Mouse (Mus musculus): Measurements from ENCODE around the gene Clec16a. TPM values are rescaled to one million over a fixed set of nuclear protein-coding genes. Genes with fewer than 3 reads are reported as not detected.
A peak's percentile ranks its signal among the peaks of the same experiment; 100 is the strongest.

The Clec16a gene
- polyA plus RNA-seq, 1 experiment from 2014 or later = 32.5 TPM

DNA sequence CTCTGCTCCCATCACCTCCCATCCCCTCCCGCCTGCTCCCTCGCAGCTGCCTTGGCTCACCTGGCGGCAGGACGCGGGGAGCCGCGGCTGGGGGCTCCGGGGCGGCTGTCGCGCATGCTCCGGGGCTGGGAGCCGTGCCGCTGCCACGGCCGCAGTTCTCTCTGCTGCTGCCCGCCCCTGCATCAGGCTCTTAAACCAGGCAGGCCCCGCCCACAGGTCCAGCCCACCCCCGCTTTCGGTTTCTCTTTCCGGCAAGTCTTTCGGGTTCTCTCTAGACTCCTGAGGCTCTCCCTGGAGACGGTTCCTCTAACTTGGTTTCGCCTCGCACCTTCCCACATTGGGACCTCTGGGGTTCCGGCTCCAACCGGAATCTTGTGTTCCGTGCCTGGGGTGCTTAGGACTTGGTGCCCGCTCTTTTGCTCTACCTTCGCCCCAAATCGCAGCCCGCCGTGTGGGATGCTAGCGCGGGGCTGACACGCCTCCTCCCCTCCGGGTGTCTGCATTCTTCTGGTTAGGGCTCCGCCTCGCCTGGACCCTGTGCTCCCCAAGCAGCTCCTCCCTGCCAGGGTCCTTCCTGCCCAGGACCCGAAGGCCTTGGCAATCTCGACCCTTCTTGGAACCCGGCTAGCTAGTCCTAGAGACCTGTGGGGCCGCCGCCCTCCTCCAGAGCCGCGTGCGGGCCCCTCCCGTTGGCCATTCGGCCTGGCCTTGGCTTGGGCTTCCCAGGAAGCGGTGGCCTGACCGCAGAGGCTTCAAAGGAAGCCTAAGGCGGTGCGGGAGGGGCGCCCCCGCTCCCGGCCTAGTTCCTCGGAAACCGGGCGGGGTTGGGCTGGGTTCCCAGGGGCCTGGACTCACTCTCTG lies 240.5 kb downstream of the Clec16a start, which contains the start of gene Socs1:
Socs1 (minus strand) TSS at position 166 of the 861 bp plus-strand sequence.
- Histone ChIP-seq H3K9ac (ENCODE audit: low read length) (peak within 1 kb of the TSS; percentile 89), H3K27ac (replicated peaks in 1 of 2; ENCODE audit: control insufficient read depth in 1 of 2, insufficient read depth in 1 of 2, low read depth in 2 of 2, low read length in 2 of 2) (peak within 1 kb of the TSS; percentile 95 to 97), H3K36me3 (ENCODE audit: control insufficient read depth, insufficient read depth, low read length) (no peaks in the 10 kb centered on the region), H3K4me3 (ENCODE audit: control insufficient read depth in 1 of 2, insufficient read depth in 1 of 2, low read depth in 1 of 2, low read length in 2 of 2) (peak within 1 kb of the TSS; percentile 81 to 86), H3K9me3 (ENCODE audit: control insufficient read depth, low read length) (no peaks in the 10 kb centered on the region), H3K4me2 (ENCODE audit: low read length) (peak within 1 kb of the TSS; percentile 94), H3K27me3 (ENCODE audit: control insufficient read depth, insufficient read depth, low read length) (no peaks in the 10 kb centered on the region), H3K4me1 (ENCODE audit: control insufficient read depth in 2 of 2, insufficient read depth in 2 of 2, low read length in 2 of 2) (peaks cover 33 to 56% of the 10 kb centered on the region in 2 experiments)
- peak; percentile 83 for ATAC-seq (ENCODE audit: insufficient number of reproducible peaks, insufficient read depth, low FRiP score, low read depth)
- WGBS = under 1% methylated on average over 49 of the region's 59 CpGs

DNA sequence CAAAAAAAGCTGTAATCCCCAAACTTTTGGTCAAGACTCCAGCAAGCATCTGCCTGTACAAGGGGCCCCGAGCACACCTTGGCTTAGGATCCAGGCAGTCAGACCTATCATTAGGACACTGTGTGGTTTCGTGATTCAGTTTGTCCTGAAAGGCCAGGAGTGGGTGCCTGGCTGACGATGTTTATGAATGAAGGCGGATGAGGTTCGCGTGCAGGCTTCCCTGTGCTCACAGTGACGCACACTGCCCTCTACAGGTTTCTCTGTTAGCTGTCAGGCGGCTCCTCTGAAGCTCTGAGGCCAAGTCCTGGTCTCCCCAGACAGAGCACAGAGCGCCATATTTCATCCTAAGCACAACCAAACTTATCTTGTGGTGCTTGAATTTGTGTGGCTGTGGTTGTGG lies 241.1 kb downstream of the Clec16a start:
- H3K27me3 ChIP-seq (ENCODE audit: control insufficient read depth, insufficient read depth, low read length) = no peaks in the 10 kb centered on the region
- H3K4me2 ChIP-seq (ENCODE audit: low read length) = peak overlapping the region; percentile 94
- H3K36me3 ChIP-seq (ENCODE audit: control insufficient read depth, insufficient read depth, low read length) = no peaks in the 10 kb centered on the region
- 3% methylated on average over 9 of the region's 9 CpGs for WGBS
- H3K9me3 ChIP-seq (ENCODE audit: control insufficient read depth, low read length) = no peaks in the 10 kb centered on the region
- H3K4me1 ChIP-seq (ENCODE audit: control insufficient read depth in 2 of 2, insufficient read depth in 2 of 2, low read length in 2 of 2) = peaks cover 29 to 49% of the 10 kb centered on the region in 2 experiments
- H3K9ac ChIP-seq (ENCODE audit: low read length) = peak overlapping the region; percentile 89
- 0 out of 2 replicates have a peak, but pooled peaks have one; percentile 18 for ATAC-seq (ENCODE audit: insufficient number of reproducible peaks, insufficient read depth, low FRiP score, low read depth)
- peak overlapping the region; percentile 81 to 86 for H3K4me3 ChIP-seq (ENCODE audit: control insufficient read depth in 1 of 2, insufficient read depth in 1 of 2, low read depth in 1 of 2, low read length in 2 of 2)
- peak overlapping the region; percentile 95 to 97 for H3K27ac ChIP-seq (replicated peaks in 1 of 2; ENCODE audit: control insufficient read depth in 1 of 2, insufficient read depth in 1 of 2, low read depth in 2 of 2, low read length in 2 of 2)

DNA sequence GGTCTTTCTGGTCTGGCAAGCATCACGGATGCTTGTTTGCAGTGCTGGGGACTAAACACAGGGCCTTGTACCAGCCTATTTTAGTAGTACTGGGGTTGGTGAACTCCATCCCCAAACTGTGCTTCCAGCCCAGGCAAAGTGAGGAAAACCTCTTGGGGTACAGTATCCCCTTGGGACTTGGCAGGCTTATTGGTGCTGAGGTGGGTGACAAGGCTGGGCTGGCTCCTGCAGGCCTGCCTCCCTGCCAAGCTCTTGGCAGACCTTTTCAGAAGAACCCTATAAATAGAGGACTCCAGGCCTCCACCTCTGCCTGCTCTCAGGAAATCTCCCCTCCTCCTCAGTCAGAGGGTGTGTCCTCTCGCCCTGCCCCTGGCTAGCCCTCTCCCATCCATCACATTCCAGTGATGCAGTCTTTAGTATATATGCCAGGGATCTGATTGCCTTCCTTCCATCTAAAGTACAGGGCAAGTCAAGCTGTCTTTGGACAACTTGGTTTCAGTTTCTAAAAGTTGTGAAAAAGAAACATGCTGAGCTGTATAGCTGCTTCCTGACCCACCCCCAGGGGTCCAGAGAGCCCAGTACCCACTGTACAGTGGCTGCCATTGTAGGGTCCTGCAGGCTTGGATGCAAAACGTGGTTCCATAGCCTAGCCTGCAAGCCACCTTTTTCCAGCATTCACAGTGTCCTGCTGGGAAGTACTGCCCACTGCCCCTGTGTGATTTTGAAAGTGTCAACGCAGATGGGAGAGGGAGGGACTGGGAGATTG lies 241.8 kb downstream of the Clec16a start:
- H3K4me2 ChIP-seq (ENCODE audit: low read length) = 0 out of 2 replicates have a peak overlapping the region, but pooled peaks have one; percentile 94
- H3K9me3 ChIP-seq (ENCODE audit: control insufficient read depth, low read length) = no peaks in the 10 kb centered on the region
- H3K27ac ChIP-seq (replicated peaks in 1 of 2; ENCODE audit: control insufficient read depth in 1 of 2, insufficient read depth in 1 of 2, low read depth in 2 of 2, low read length in 2 of 2) = peak overlapping the region; percentile 75 to 97
- 40% methylated on average over 4 of the region's 4 CpGs for WGBS
- H3K9ac ChIP-seq (ENCODE audit: low read length) = no peak overlapping the region
- ATAC-seq (ENCODE audit: insufficient number of reproducible peaks, insufficient read depth, low FRiP score, low read depth) = no peak
- H3K4me1 ChIP-seq (ENCODE audit: control insufficient read depth in 2 of 2, insufficient read depth in 2 of 2, low read length in 2 of 2) = peaks cover 26 to 42% of the 10 kb centered on the region in 2 experiments
- H3K27me3 ChIP-seq (ENCODE audit: control insufficient read depth, insufficient read depth, low read length) = no peaks in the 10 kb centered on the region
- no peaks in the 10 kb centered on the region for H3K36me3 ChIP-seq (ENCODE audit: control insufficient read depth, insufficient read depth, low read length)
- no peak overlapping the region for H3K4me3 ChIP-seq (ENCODE audit: control insufficient read depth in 1 of 2, insufficient read depth in 1 of 2, low read depth in 1 of 2, low read length in 2 of 2)

DNA sequence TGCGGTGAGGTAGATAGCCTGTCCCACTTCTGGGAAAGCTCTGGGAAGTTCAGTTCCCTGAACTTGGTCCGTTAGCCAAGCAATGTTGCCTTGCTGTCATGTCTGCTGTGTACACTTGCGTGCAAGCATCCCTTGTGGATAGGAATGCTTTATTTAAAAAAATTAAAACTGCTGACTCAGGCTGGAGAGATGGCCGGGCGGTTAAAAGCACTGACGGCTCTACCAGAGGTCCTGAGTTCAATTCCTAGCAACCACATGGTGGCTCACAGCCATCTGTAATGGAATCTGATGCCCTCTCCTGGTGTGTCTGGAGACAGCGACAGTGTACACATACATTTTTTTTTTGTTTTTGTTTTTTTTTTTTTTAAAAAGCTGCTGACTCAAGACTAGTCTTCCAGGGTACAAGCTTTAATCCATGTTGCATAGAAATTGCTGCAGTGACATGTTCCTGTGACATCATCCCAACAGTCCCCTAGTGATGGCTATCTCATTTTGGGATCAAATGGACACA lies 242.5 kb downstream of the Clec16a start:
- Histone ChIP-seq H3K4me2 (ENCODE audit: low read length) (no peak overlapping the region), H3K36me3 (ENCODE audit: control insufficient read depth, insufficient read depth, low read length) (no peaks in the 10 kb centered on the region), H3K27ac (replicated peaks in 1 of 2; ENCODE audit: control insufficient read depth in 1 of 2, insufficient read depth in 1 of 2, low read depth in 2 of 2, low read length in 2 of 2) (no peak overlapping the region), H3K4me1 (ENCODE audit: control insufficient read depth in 2 of 2, insufficient read depth in 2 of 2, low read length in 2 of 2) (peaks cover 21 to 35% of the 10 kb centered on the region in 2 experiments), H3K27me3 (ENCODE audit: control insufficient read depth, insufficient read depth, low read length) (no peaks in the 10 kb centered on the region), H3K4me3 (ENCODE audit: control insufficient read depth in 1 of 2, insufficient read depth in 1 of 2, low read depth in 1 of 2, low read length in 2 of 2) (no peak overlapping the region), H3K9ac (ENCODE audit: low read length) (no peak overlapping the region), H3K9me3 (ENCODE audit: control insufficient read depth, low read length) (no peaks in the 10 kb centered on the region)
- 69% methylated on average over 7 of the region's 7 CpGs for WGBS
- no peak for ATAC-seq (ENCODE audit: insufficient number of reproducible peaks, insufficient read depth, low FRiP score, low read depth)

DNA sequence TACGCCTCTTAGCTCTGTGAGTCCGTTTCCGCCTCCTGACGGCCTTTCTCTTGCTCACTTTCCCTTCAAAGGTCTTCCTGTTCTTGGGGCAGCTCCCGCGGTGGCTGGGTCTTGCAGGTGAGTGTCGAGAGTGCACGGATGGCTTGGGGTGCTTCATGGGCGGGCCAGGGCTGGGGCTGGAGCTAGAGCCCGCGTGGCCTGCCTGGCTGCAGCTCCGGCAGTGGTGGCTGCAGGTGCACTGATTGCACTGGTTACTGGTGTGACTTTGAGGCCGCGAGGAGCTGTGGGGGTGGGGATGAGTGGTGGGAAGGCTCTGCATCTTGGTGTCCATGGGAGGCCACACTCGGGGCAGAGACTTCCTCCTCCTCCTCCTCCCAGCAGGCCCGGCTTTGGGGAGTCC lies 243.1 kb downstream of the Clec16a start, which contains the start of gene Tnp2:
Tnp2 (minus strand) TSS at position 390 of the 400 bp plus-strand sequence.
- Histone ChIP-seq H3K27me3 (ENCODE audit: control insufficient read depth, insufficient read depth, low read length) (no peaks in the 10 kb centered on the region), H3K9ac (ENCODE audit: low read length) (no peak within 1 kb of the TSS)
- ATAC-seq (ENCODE audit: insufficient number of reproducible peaks, insufficient read depth, low FRiP score, low read depth) = no peak

DNA sequence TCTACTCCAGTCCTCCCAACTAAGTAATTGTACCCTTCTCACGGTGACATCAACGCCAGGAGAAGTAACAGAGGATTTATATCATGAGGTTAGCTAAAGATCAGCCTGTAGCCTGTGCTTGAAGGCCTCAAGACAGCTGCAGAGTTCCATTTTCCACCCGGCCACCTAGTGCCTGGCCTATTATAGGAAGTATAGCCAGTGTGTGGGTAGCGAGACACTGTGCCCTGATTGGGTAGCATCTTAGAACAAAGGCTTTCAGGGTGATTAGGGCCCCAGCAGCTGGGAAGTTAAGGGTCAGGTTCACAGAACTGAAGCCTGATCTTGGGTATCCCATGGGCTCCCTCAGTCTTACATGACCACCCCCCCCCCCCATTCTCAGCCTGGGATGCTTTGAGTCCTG lies 243.7 kb downstream of the Clec16a start:
- H3K36me3 ChIP-seq (ENCODE audit: control insufficient read depth, insufficient read depth, low read length) = no peaks in the 10 kb centered on the region
- no peak overlapping the region for H3K4me2 ChIP-seq (ENCODE audit: low read length)
- ATAC-seq (ENCODE audit: insufficient number of reproducible peaks, insufficient read depth, low FRiP score, low read depth) = no peak
- no peak overlapping the region for H3K27ac ChIP-seq (replicated peaks in 1 of 2; ENCODE audit: control insufficient read depth in 1 of 2, insufficient read depth in 1 of 2, low read depth in 2 of 2, low read length in 2 of 2)
- no peaks in the 10 kb centered on the region for H3K27me3 ChIP-seq (ENCODE audit: control insufficient read depth, insufficient read depth, low read length)
- H3K9me3 ChIP-seq (ENCODE audit: control insufficient read depth, low read length) = no peaks in the 10 kb centered on the region
- peaks cover 13 to 23% of the 10 kb centered on the region in 2 experiments for H3K4me1 ChIP-seq (ENCODE audit: control insufficient read depth in 2 of 2, insufficient read depth in 2 of 2, low read length in 2 of 2)
- WGBS = 74% methylated on average over 4 of the region's 4 CpGs
- no peak overlapping the region for H3K4me3 ChIP-seq (ENCODE audit: control insufficient read depth in 1 of 2, insufficient read depth in 1 of 2, low read depth in 1 of 2, low read length in 2 of 2)
- no peak overlapping the region for H3K9ac ChIP-seq (ENCODE audit: low read length)

More for the DNA sequence above, 243.1 kb downstream of the Clec16a start, which contains the start of gene Tnp2:
- H3K36me3 ChIP-seq (ENCODE audit: control insufficient read depth, insufficient read depth, low read length) = no peaks in the 10 kb centered on the region
- no peak within 1 kb of the TSS for H3K4me3 ChIP-seq (ENCODE audit: control insufficient read depth in 1 of 2, insufficient read depth in 1 of 2, low read depth in 1 of 2, low read length in 2 of 2)
- H3K9me3 ChIP-seq (ENCODE audit: control insufficient read depth, low read length) = no peaks in the 10 kb centered on the region
- no peak within 1 kb of the TSS for H3K27ac ChIP-seq (replicated peaks in 1 of 2; ENCODE audit: control insufficient read depth in 1 of 2, insufficient read depth in 1 of 2, low read depth in 2 of 2, low read length in 2 of 2)
- peaks cover 16 to 29% of the 10 kb centered on the region in 2 experiments for H3K4me1 ChIP-seq (ENCODE audit: control insufficient read depth in 2 of 2, insufficient read depth in 2 of 2, low read length in 2 of 2)
- 54% methylated on average over 15 of the region's 16 CpGs for WGBS
- no peak within 1 kb of the TSS for H3K4me2 ChIP-seq (ENCODE audit: low read length)

DNA sequence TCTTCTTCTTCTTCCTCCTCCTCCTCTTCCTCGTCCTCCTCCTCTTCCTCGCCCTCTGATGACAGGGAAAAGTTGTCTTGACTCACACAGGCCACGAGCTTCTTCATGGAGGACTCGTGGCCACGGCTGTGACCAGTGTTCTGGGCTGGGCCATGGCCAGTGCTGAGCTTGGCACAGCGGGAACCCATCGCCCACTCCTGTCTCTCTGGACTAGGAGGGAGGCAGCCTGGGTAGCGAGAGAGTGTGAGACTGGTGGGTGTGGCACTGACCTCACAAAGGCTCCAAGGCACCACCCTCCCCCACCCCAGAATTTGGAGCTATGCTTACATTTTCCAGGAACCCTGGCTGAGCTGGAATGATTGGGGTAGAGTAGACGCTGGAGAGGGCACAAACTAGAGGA lies 245.6 kb downstream of the Clec16a start, which contains the start of gene Prm3:
Prm3 (minus strand) TSS at position 213 of the 400 bp plus-strand sequence.
- WGBS = 67% methylated on average over 9 of the region's 9 CpGs
- H3K36me3 ChIP-seq (ENCODE audit: control insufficient read depth, insufficient read depth, low read length) = no peaks in the 10 kb centered on the region
- H3K27me3 ChIP-seq (ENCODE audit: control insufficient read depth, insufficient read depth, low read length) = peaks cover 7% of the 10 kb centered on the region; the same call in 1 of the 2 replicates
- no peak within 1 kb of the TSS for H3K9ac ChIP-seq (ENCODE audit: low read length)
- ATAC-seq (ENCODE audit: insufficient number of reproducible peaks, insufficient read depth, low FRiP score, low read depth) = no peak
- no peak within 1 kb of the TSS for H3K4me2 ChIP-seq (ENCODE audit: low read length)
- peaks cover 13 to 17% of the 10 kb centered on the region in 2 experiments for H3K4me1 ChIP-seq (ENCODE audit: control insufficient read depth in 2 of 2, insufficient read depth in 2 of 2, low read length in 2 of 2)
- no peak within 1 kb of the TSS for H3K27ac ChIP-seq (replicated peaks in 1 of 2; ENCODE audit: control insufficient read depth in 1 of 2, insufficient read depth in 1 of 2, low read depth in 2 of 2, low read length in 2 of 2)
- H3K9me3 ChIP-seq (ENCODE audit: control insufficient read depth, low read length) = no peaks in the 10 kb centered on the region
- H3K4me3 ChIP-seq (ENCODE audit: control insufficient read depth in 1 of 2, insufficient read depth in 1 of 2, low read depth in 1 of 2, low read length in 2 of 2) = no peak within 1 kb of the TSS
